Mouse (Mus musculus): ENCODE results near the gene Antxr1. TPM values are rescaled to one million over a fixed set of nuclear protein-coding genes. Genes with fewer than 3 reads are reported as not detected.

Antxr1 gene
- polyA plus RNA-seq, 1 experiment from 2014 or later, result 7.4 TPM

DNA sequence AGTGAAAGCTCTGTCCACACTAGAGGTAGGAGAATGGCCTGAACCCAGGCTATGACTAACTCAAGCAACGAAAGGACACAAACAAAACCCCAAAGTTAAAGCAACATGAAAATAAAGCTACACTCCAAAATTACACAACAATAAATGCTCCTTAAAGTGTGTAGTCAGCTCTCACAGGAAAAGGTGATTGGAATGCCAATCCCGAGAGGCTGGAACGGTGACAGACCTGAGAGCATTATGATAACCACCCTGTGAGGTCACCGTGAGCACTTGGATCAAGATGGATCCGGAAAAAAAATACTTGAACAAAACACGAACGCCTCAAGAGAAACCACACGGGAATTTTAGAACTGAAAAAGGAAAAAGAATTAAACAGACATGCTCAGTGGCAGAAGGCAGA lies 31.1 kb downstream of the Antxr1 start:
- DNase-seq (ENCODE audit: low spot score) (no peak), ATAC-seq (ENCODE audit: low FRiP score) (no peak)
- Histone ChIP-seq H3K4me2 (replicated peaks; ENCODE audit: low read depth, low read length) (no peak overlapping the region), H3K4me3 (ENCODE audit: low read depth, low read length) (no peak overlapping the region), H3K9ac (ENCODE audit: low read depth, low read length) (no peak overlapping the region), H3K27me3 (ENCODE audit: control insufficient read depth, insufficient read depth, low read length) (no peaks in the 10 kb centered on the region), H3K27ac (ENCODE audit: low read depth, low read length) (no peak overlapping the region), H3K36me3 (ENCODE audit: control insufficient read depth, insufficient read depth, low read length) (no peaks in the 10 kb centered on the region), H3K4me1 (replicated peaks; ENCODE audit: control insufficient read depth, insufficient read depth, low read length) (no peaks in the 10 kb centered on the region), H3K9me3 (ENCODE audit: control insufficient read depth, low read length) (no peaks in the 10 kb centered on the region)
- 89% methylated on average over 8 of the region's 8 CpGs for WGBS

DNA sequence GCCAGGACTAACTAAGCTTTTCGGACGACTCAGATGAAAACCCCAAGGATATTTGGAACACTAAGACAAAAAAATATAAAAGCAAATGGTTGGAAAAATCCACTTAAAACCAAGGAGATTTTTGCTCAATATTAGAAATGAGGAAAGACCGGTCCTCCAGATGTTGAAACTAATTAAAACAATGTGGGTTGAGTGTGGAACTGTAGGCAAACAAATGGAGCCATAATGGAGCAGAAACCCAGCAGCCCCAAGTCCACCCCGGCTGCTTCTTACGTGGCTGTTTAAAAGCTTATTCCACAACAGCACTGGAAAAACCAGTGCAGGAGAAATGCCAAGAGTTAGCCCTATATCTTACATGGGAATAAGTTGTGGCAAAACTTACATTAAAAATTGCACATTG lies 32.9 kb downstream of the Antxr1 start:
- Histone ChIP-seq H3K27me3 (ENCODE audit: control insufficient read depth, insufficient read depth, low read length) (no peaks in the 10 kb centered on the region), H3K4me3 (ENCODE audit: low read depth, low read length) (no peak overlapping the region), H3K4me1 (replicated peaks; ENCODE audit: control insufficient read depth, insufficient read depth, low read length) (no peaks in the 10 kb centered on the region), H3K9ac (ENCODE audit: low read depth, low read length) (no peak overlapping the region), H3K36me3 (ENCODE audit: control insufficient read depth, insufficient read depth, low read length) (no peaks in the 10 kb centered on the region), H3K27ac (ENCODE audit: low read depth, low read length) (no peak overlapping the region), H3K9me3 (ENCODE audit: control insufficient read depth, low read length) (no peaks in the 10 kb centered on the region), H3K4me2 (replicated peaks; ENCODE audit: low read depth, low read length) (no peak overlapping the region)
- DNase-seq (ENCODE audit: low spot score) (no peak), ATAC-seq (ENCODE audit: low FRiP score) (no peak)
- WGBS, result 73% methylated on average over 5 of the region's 5 CpGs

DNA sequence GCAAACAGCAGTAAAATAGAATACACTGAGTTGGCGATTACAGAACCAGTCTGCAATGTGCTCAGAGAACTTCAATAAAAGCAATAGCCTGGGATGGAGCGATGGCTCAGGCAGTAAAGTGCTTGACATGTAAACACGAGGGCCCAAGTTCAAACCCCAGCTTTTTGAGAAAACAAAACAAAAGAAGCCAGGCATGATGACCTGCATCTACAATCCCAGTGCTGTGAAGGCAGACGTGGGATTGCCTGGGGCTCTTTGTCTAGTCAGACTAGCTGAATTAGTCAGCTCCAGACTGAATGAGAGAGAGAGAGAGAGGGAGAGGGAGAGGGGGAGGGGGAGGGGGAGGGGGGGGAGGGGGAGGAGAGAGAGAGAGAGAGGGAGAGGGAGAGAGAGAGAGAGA lies 33.6 kb downstream of the Antxr1 start:
- no peaks in the 10 kb centered on the region for H3K36me3 ChIP-seq (ENCODE audit: control insufficient read depth, insufficient read depth, low read length)
- no peaks in the 10 kb centered on the region for H3K4me1 ChIP-seq (replicated peaks; ENCODE audit: control insufficient read depth, insufficient read depth, low read length)
- no peaks in the 10 kb centered on the region for H3K27me3 ChIP-seq (ENCODE audit: control insufficient read depth, insufficient read depth, low read length)
- ATAC-seq (ENCODE audit: low FRiP score) (no peak), DNase-seq (ENCODE audit: low spot score) (peak; percentile 25)
- H3K27ac ChIP-seq (ENCODE audit: low read depth, low read length), result no peak overlapping the region
- H3K4me3 ChIP-seq (ENCODE audit: low read depth, low read length), result no peak overlapping the region
- H3K9ac ChIP-seq (ENCODE audit: low read depth, low read length), result no peak overlapping the region
- H3K9me3 ChIP-seq (ENCODE audit: control insufficient read depth, low read length), result no peaks in the 10 kb centered on the region
- no peak overlapping the region for H3K4me2 ChIP-seq (replicated peaks; ENCODE audit: low read depth, low read length)
- WGBS, result 52% methylated on average over 4 of the region's 4 CpGs

DNA sequence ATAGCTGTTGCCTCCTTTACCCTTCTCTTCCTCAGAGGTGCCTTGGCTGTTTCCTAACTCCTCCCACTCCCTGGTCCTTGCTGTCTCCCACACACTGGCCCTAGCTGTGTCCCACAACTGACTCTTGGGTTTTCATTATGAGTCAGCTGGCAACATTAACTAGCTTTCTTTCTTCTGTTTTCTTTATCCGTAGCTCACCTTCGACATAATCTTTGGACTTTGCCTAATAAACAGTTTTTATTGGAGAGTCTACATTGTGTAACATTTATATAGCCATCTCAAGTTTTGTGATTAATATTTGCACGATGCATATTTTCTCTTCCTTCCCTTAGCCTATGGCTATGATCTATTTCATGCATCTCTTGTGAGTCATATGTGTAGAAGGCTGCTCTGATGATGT lies 40.7 kb downstream of the Antxr1 start:
- no peak overlapping the region for H3K4me3 ChIP-seq (ENCODE audit: low read depth, low read length)
- no peak overlapping the region for H3K9ac ChIP-seq (ENCODE audit: low read depth, low read length)
- DNase-seq (ENCODE audit: low spot score) (no peak), ATAC-seq (ENCODE audit: low FRiP score) (no peak)
- H3K27me3 ChIP-seq (ENCODE audit: control insufficient read depth, insufficient read depth, low read length), result no peaks in the 10 kb centered on the region
- H3K27ac ChIP-seq (ENCODE audit: low read depth, low read length), result no peak overlapping the region
- 94% methylated on average over 3 of the region's 3 CpGs for WGBS
- H3K4me2 ChIP-seq (replicated peaks; ENCODE audit: low read depth, low read length), result no peak overlapping the region
- H3K36me3 ChIP-seq (ENCODE audit: control insufficient read depth, insufficient read depth, low read length), result no peaks in the 10 kb centered on the region
- H3K4me1 ChIP-seq (replicated peaks; ENCODE audit: control insufficient read depth, insufficient read depth, low read length), result no peaks in the 10 kb centered on the region
- H3K9me3 ChIP-seq (ENCODE audit: control insufficient read depth, low read length), result no peaks in the 10 kb centered on the region

DNA sequence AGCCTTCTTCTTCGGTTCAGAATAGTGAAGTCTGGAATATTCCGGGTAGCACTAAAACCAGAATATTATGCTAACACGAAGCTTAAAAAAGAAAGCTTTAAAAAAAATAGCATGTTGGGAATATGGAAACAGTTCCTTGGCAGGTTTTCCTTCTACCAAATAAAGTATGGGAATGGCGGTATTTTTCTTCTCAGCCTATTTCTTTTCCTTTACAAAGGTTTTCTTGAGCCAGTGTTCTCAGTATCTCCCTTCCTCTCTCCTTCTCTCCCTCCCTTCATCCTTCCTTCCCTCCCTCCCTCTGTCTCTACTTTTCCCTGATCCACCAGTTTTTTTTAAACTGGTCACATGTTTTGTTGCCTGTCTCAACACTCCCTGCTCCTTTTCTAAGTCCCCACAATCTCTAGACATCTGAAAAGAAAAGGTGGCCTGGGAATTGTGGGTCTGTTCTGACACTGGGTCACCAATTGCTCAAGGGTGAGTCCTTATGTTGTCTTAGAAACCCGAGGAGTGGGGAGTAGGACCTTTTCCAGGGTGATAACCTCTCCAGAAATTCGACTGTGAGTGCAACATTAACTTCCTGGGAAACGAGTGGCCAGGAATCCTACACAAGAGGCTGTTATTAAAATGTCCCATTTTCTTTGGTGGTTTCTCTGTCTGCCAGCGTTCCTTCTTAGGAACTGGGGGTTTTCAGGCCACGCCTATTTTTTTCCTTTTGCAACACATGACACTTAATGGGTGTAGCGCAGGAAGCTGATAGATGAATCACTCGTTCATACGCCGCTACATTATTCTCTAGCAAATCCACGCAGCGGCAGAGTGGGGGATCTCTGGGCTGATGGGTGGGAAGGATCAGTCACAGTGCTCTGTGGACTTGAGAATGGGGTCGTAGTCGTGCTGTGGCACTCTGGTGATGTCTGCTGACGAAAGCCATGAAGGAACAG lies 42.4 kb downstream of the Antxr1 start:
- 87% methylated on average over 18 of the region's 18 CpGs for WGBS
- Histone ChIP-seq H3K36me3 (ENCODE audit: control insufficient read depth, insufficient read depth, low read length) (no peaks in the 10 kb centered on the region), H3K9me3 (ENCODE audit: control insufficient read depth, low read length) (no peaks in the 10 kb centered on the region), H3K9ac (ENCODE audit: low read depth, low read length) (no peak overlapping the region), H3K4me1 (replicated peaks; ENCODE audit: control insufficient read depth, insufficient read depth, low read length) (no peaks in the 10 kb centered on the region), H3K4me3 (ENCODE audit: low read depth, low read length) (no peak overlapping the region), H3K27ac (ENCODE audit: low read depth, low read length) (no peak overlapping the region), H3K4me2 (replicated peaks; ENCODE audit: low read depth, low read length) (no peak overlapping the region), H3K27me3 (ENCODE audit: control insufficient read depth, insufficient read depth, low read length) (no peaks in the 10 kb centered on the region)
- no peak for DNase-seq (ENCODE audit: low spot score)
- no peak for ATAC-seq (ENCODE audit: low FRiP score)

DNA sequence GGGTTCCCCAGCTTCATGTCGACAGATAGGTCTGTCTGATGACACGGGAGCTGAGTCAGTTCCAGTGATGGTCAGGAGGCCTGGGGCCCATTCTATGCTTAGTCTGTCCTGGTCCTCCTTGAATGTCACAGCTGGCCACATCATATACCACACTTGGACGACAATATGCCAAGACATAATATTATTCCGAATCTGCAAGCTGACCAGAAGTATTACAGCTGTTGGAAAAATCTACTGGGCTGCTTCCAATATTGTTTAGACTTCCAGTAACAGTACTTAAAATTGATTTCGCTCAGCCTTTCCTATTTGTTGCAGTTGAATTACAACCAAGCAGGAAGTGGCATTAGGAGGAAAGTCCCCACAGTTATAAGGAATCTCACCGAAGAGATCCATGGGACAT lies 48.4 kb downstream of the Antxr1 start:
- Histone ChIP-seq H3K27ac (ENCODE audit: low read depth, low read length) (no peak overlapping the region), H3K4me3 (ENCODE audit: low read depth, low read length) (no peak overlapping the region), H3K36me3 (ENCODE audit: control insufficient read depth, insufficient read depth, low read length) (no peaks in the 10 kb centered on the region), H3K4me1 (replicated peaks; ENCODE audit: control insufficient read depth, insufficient read depth, low read length) (no peaks in the 10 kb centered on the region), H3K27me3 (ENCODE audit: control insufficient read depth, insufficient read depth, low read length) (no peaks in the 10 kb centered on the region), H3K9ac (ENCODE audit: low read depth, low read length) (no peak overlapping the region), H3K4me2 (replicated peaks; ENCODE audit: low read depth, low read length) (no peak overlapping the region), H3K9me3 (ENCODE audit: control insufficient read depth, low read length) (no peaks in the 10 kb centered on the region)
- no peak for DNase-seq (ENCODE audit: low spot score)
- WGBS, result 90% methylated on average over 6 of the region's 6 CpGs
- no peak for ATAC-seq (ENCODE audit: low FRiP score)

DNA sequence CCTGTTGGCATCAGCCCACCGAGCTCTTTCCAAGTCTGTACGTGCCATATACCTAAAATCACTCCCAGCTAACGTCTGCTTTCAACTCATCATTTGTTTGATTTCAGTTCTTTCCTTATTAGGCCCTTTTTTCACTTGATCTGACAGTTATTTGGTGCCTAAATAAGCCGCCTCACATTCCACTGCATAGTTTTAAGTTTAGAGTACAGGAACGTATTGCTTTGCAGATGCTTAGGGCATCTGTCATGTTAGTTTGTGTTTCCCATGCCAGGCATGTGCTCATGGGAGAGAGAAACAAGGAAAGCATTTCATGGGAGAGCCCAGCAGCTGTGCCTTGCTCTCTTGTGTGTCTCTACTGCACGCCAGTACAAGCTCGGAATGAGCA lies 50.3 kb downstream of the Antxr1 start:
- no peak for ATAC-seq (ENCODE audit: low FRiP score)
- H3K9ac ChIP-seq (ENCODE audit: low read depth, low read length), result no peak overlapping the region
- 91% methylated on average over 7 of the region's 7 CpGs for WGBS
- H3K36me3 ChIP-seq (ENCODE audit: control insufficient read depth, insufficient read depth, low read length), result no peaks in the 10 kb centered on the region
- H3K4me3 ChIP-seq (ENCODE audit: low read depth, low read length), result no peak overlapping the region
- H3K9me3 ChIP-seq (ENCODE audit: control insufficient read depth, low read length), result no peaks in the 10 kb centered on the region
- H3K27me3 ChIP-seq (ENCODE audit: control insufficient read depth, insufficient read depth, low read length), result no peaks in the 10 kb centered on the region
- H3K4me2 ChIP-seq (replicated peaks; ENCODE audit: low read depth, low read length), result no peak overlapping the region
- H3K4me1 ChIP-seq (replicated peaks; ENCODE audit: control insufficient read depth, insufficient read depth, low read length), result no peaks in the 10 kb centered on the region
- no peak for DNase-seq (ENCODE audit: low spot score)
- H3K27ac ChIP-seq (ENCODE audit: low read depth, low read length), result no peak overlapping the region

DNA sequence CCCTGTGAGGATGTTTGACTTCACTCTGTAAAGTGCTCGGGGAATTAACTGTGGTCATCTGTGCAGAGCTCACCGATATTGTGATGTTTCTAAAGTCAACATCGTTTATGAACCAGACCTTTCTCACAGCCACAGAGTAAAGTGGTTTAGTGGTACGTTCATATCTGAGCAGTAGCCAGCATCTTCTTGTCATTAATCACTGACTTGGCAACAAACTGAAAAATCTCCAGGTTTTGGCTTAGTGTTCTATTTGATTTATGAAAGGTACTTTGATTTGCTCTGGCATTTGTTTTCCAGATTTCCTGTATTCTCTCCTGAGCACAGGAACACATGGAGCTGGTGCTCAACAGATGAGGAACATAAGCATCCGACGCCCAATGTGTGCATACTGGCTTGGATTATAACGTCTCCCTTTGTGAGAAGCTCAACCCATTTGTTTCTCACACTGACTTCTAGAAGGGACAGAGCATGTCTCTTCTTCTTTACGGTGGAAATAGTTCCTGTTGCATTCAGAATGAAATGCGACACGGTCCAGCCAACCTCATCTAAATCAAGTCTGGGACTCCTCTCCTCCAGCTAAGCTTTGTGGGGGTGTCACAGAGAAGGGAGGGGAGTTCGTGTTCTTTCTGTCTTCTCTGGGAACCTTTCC lies 50.8 kb downstream of the Antxr1 start:
- Histone ChIP-seq H3K4me1 (replicated peaks; ENCODE audit: control insufficient read depth, insufficient read depth, low read length) (no peaks in the 10 kb centered on the region), H3K36me3 (ENCODE audit: control insufficient read depth, insufficient read depth, low read length) (no peaks in the 10 kb centered on the region), H3K4me3 (ENCODE audit: low read depth, low read length) (no peak overlapping the region), H3K4me2 (replicated peaks; ENCODE audit: low read depth, low read length) (no peak overlapping the region), H3K27me3 (ENCODE audit: control insufficient read depth, insufficient read depth, low read length) (no peaks in the 10 kb centered on the region), H3K9me3 (ENCODE audit: control insufficient read depth, low read length) (no peaks in the 10 kb centered on the region), H3K27ac (ENCODE audit: low read depth, low read length) (no peak overlapping the region), H3K9ac (ENCODE audit: low read depth, low read length) (no peak overlapping the region)
- ATAC-seq (ENCODE audit: low FRiP score), result no peak
- DNase-seq (ENCODE audit: low spot score), result no peak
- 91% methylated on average over 11 of the region's 11 CpGs for WGBS

DNA sequence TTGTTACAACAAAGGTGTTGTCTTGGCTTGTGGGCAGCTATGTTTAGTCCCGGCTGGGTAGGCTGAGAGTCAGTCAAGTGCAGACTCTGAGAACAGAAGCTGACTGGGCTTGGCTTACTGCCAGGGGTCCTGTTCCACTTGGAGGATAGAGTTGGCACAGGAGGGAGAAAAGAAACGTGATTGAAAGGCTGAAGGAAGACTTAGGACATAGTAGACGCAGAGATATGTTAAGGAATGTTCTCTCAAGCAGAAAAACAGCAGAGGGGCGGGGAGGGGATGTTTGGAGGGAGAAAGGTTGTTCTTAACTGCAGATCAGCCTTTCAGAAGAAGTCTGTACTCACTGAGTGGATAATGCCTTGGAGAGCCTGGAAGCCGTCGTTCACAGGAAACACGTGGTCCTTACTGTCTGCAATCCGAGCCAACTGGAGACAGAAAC lies 53.3 kb downstream of the Antxr1 start:
- Histone ChIP-seq H3K4me3 (ENCODE audit: low read depth, low read length) (no peak overlapping the region), H3K27me3 (ENCODE audit: control insufficient read depth, insufficient read depth, low read length) (no peaks in the 10 kb centered on the region), H3K36me3 (ENCODE audit: control insufficient read depth, insufficient read depth, low read length) (no peaks in the 10 kb centered on the region), H3K9me3 (ENCODE audit: control insufficient read depth, low read length) (no peaks in the 10 kb centered on the region), H3K9ac (ENCODE audit: low read depth, low read length) (no peak overlapping the region), H3K27ac (ENCODE audit: low read depth, low read length) (no peak overlapping the region), H3K4me1 (replicated peaks; ENCODE audit: control insufficient read depth, insufficient read depth, low read length) (no peaks in the 10 kb centered on the region), H3K4me2 (replicated peaks; ENCODE audit: low read depth, low read length) (no peak overlapping the region)
- 75% methylated on average over 8 of the region's 8 CpGs for WGBS
- no peak for DNase-seq (ENCODE audit: low spot score)
- no peak for ATAC-seq (ENCODE audit: low FRiP score)

Measured in hindbrain, embryonic 11.5 days (tissue).